Mouse (Mus musculus): Measurements from ENCODE around the gene Dbndd1.

DNA sequence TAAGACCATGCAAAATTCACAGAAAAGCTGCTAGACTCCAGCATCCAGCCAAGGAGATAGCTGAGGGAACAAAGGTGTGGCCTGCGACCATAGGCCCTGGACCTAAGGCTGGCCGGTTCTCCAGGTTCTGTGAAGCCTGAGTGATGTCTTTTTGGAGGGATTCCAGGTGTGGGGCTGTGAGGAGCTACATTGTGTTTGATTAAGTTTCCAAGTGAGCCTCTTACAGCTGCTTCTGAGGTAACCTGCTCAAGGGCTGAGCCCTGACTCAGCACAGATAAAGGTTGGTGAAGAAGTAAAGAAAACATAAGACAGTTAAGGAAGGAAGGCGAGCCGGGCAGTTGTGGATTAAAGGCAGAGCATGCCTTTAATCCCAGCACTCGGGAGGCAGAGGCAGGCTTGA lies 13.1 kb downstream of the Dbndd1 start:
- TF ChIP-seq ZC3H11A (IDR thresholded peaks at IDR 0.05; ENCODE audit: borderline replicate concordance, low read depth, low read length), result no peak
- TF ChIP-seq MAFK (IDR thresholded peaks at IDR 0.05; ENCODE audit: insufficient read depth, low read depth, low read length), result no peak
